8 mouse cellular contexts compared by ENCODE assay signal in genomic region chr5:140042002-140042611, GRCm38 (mm10).
DNase-seq lines count a peak whose midpoint lies in the region; ATAC-seq and TF ChIP-seq lines count a peak whose summit lies in the region.

No protein-coding gene starts in this region.

- no peak for TF ChIP-seq EP300 in heart, adult 2 months (IDR thresholded peaks at IDR 0.05; ENCODE audit: insufficient read depth, low read depth, low read length)
- no peak for TF ChIP-seq EP300 in stomach, postnatal 0 days (optimal IDR thresholded peaks at IDR 0.05)

- no peak for ATAC-seq in midbrain, embryonic 14.5 days (ENCODE audit: low FRiP score, low TSS enrichment)
- ATAC-seq in midbrain, embryonic 15.5 days (replicated peaks) = no peak
- peak; percentile 57 for ATAC-seq in erythroid progenitor cell, adult 5-6 weeks (replicated peaks; ENCODE audit: low FRiP score, poor library complexity, severe bottlenecking)
- ATAC-seq in stomach, postnatal 0 days (ENCODE audit: low FRiP score, low TSS enrichment) = no peak

- DNase-seq in heart, adult 2 months = no peak
- DNase-seq in heart, postnatal 25 days (ENCODE audit: low spot score) = no peak
- peak; percentile 23 for DNase-seq in midbrain, embryonic 14.5 days
- peak; percentile 24 for DNase-seq in stomach, postnatal 0 days (ENCODE audit: low spot score)
- no peak for DNase-seq in B cell, adult 2 months
- no peak for DNase-seq in natural killer cell, adult 2 months (ENCODE audit: low spot score in 2 of 2)

- intact Hi-C loops in heart, adult 2 months (cut with DNase I) = no loop called here
- intact Hi-C loops in heart, postnatal 25 days (cut with DNase I) = no loop called here

- TF ChIP-seq POLR2A in heart, adult 2 months (IDR thresholded peaks at IDR 0.05; ENCODE audit: insufficient read depth, low read depth, low read length) = no peak

- H3K36me3 ChIP-seq in heart, adult 2 months (ENCODE audit: control insufficient read depth, insufficient read depth, low read length) = no peaks in the 10 kb centered on the region
- no peaks in the 10 kb centered on the region for H3K36me3 ChIP-seq in midbrain, embryonic 14.5 days (ENCODE audit: control insufficient read depth, insufficient read depth, low read length)
- H3K36me3 ChIP-seq in midbrain, embryonic 15.5 days (replicated peaks) = no peaks in the 10 kb centered on the region
- H3K36me3 ChIP-seq in stomach, postnatal 0 days (ENCODE audit: control insufficient read depth, insufficient read depth, low read length) = no peaks in the 10 kb centered on the region

- H3K4me2 ChIP-seq in midbrain, embryonic 14.5 days (ENCODE audit: low read length) = no peak overlapping the region
- H3K4me2 ChIP-seq in midbrain, embryonic 15.5 days = no peak overlapping the region
- no peak overlapping the region for H3K4me2 ChIP-seq in stomach, postnatal 0 days (replicated peaks; ENCODE audit: low read depth)

- no peak overlapping the region for H3K4me3 ChIP-seq in heart, adult 2 months
- no peak overlapping the region for H3K4me3 ChIP-seq in midbrain, embryonic 14.5 days (replicated peaks; ENCODE audit: low read depth, low read length)
- no peak overlapping the region for H3K4me3 ChIP-seq in midbrain, embryonic 15.5 days
- H3K4me3 ChIP-seq in stomach, postnatal 0 days (ENCODE audit: low read depth, low read length) = no peak overlapping the region

- H3K4me1 ChIP-seq in heart, adult 2 months (ENCODE audit: control insufficient read depth, insufficient read depth, low read length) = no peaks in the 10 kb centered on the region; the same call in 1 of the 2 replicates
- H3K4me1 ChIP-seq in midbrain, embryonic 14.5 days (ENCODE audit: control insufficient read depth, insufficient read depth, low read length) = no peaks in the 10 kb centered on the region; the same call in none of the 2 replicates
- peaks cover 9% of the 10 kb centered on the region; the same call in 1 of the 2 replicates for H3K4me1 ChIP-seq in midbrain, embryonic 15.5 days
- no peaks in the 10 kb centered on the region for H3K4me1 ChIP-seq in stomach, postnatal 0 days (replicated peaks; ENCODE audit: control insufficient read depth, insufficient read depth)

- H3K27ac ChIP-seq in heart, adult 2 months = no peak overlapping the region
- H3K27ac ChIP-seq in midbrain, embryonic 14.5 days (replicated peaks; ENCODE audit: low read depth, low read length) = no peak overlapping the region
- no peak overlapping the region for H3K27ac ChIP-seq in midbrain, embryonic 15.5 days
- H3K27ac ChIP-seq in stomach, postnatal 0 days (replicated peaks) = no peak overlapping the region

- 93% methylated on average over 3 of the region's 3 CpGs for WGBS in heart, adult 2 months
- 82% methylated on average over 3 of the region's 3 CpGs for WGBS in midbrain, embryonic 14.5 days
- WGBS in midbrain, embryonic 15.5 days = 79% methylated on average over 3 of the region's 3 CpGs
- WGBS in stomach, postnatal 0 days = 69% methylated on average over 3 of the region's 3 CpGs

- H3K27me3 ChIP-seq in heart, adult 2 months (ENCODE audit: control insufficient read depth, insufficient read depth, low read length) = no peaks in the 10 kb centered on the region
- H3K27me3 ChIP-seq in midbrain, embryonic 14.5 days (ENCODE audit: control insufficient read depth, insufficient read depth, low read length) = no peaks in the 10 kb centered on the region
- no peaks in the 10 kb centered on the region for H3K27me3 ChIP-seq in midbrain, embryonic 15.5 days (replicated peaks)
- no peaks in the 10 kb centered on the region for H3K27me3 ChIP-seq in stomach, postnatal 0 days (ENCODE audit: control insufficient read depth, insufficient read depth, low read length)

- peak; percentile 48 for TF ChIP-seq CTCF in heart, adult 2 months (IDR thresholded peaks at IDR 0.05)
- TF ChIP-seq CTCF in stomach, postnatal 0 days (IDR thresholded peaks at IDR 0.05; ENCODE audit: low read depth) = peak; percentile 57

- H3K9me3 ChIP-seq in midbrain, embryonic 14.5 days (ENCODE audit: control insufficient read depth, low read length) = no peaks in the 10 kb centered on the region
- H3K9me3 ChIP-seq in midbrain, embryonic 15.5 days = no peaks in the 10 kb centered on the region
- no peaks in the 10 kb centered on the region for H3K9me3 ChIP-seq in stomach, postnatal 0 days (ENCODE audit: control insufficient read depth, low read length)

- no peak overlapping the region for H3K9ac ChIP-seq in heart, adult 2 months (ENCODE audit: low read depth, low read length)
- H3K9ac ChIP-seq in midbrain, embryonic 14.5 days (replicated peaks; ENCODE audit: low read length) = no peak overlapping the region
- no peak overlapping the region for H3K9ac ChIP-seq in midbrain, embryonic 15.5 days
- H3K9ac ChIP-seq in stomach, postnatal 0 days (ENCODE audit: low read length) = no peak overlapping the region

- H3K79me2 ChIP-seq in heart, adult 2 months (replicated peaks; ENCODE audit: control insufficient read depth, insufficient read depth, low read length) = no peaks in the 10 kb centered on the region

Comparison
In these comparisons a context has a peak if more than half of its experiments do, and no peak if none do; other contexts are left out.
1. DNase-seq: peak in midbrain, embryonic 14.5 days (single experiment) and stomach, postnatal 0 days (single experiment); none in heart, adult 2 months (0 of 2), heart, postnatal 25 days (single experiment), B cell, adult 2 months (0 of 2) and natural killer cell, adult 2 months (0 of 2).